Mouse (Mus musculus): ENCODE measurements at regions not wholly inside any gene's neighbourhood (a gene's known extent, or its start where the extent isn't known, plus 50 kb on each side); places are given as distances from the start of the nearest gene placed in this dataset.

GRCm38 (mm10) chr1:14421030-14421429, 1672.1 kb downstream of the 4930444P10Rik start:
- no peak for DNase-seq (ENCODE audit: extremely low read depth, low read depth)

GRCm38 (mm10) chr1:14413826-14414445, 1679.2 kb downstream of the 4930444P10Rik start:
- no peak for DNase-seq (ENCODE audit: extremely low read depth, low read depth)

- DNase-seq (ENCODE audit: extremely low read depth, low read depth): no peak
These were observed 1722.9 kb downstream of the 4930444P10Rik start for GRCm38 (mm10) chr1:14369957-14370833.

GRCm38 (mm10) chr1:14359998-14360640, 1733.0 kb downstream of the 4930444P10Rik start:
- no peak for DNase-seq (ENCODE audit: extremely low read depth, low read depth)

Measured in MEL-GATA-1-ER (cell line).